Mouse (Mus musculus) forebrain, embryonic 16.5 days (tissue): ENCODE results near the gene Tbc1d9b. TPM values are rescaled to one million over a fixed set of nuclear protein-coding genes. Genes with fewer than 3 reads are reported as not detected.
"Not testable (repeated sequence)": the region's sequence is repeated elsewhere in the genome, so short reads cannot be mapped to it uniquely, and the experiment has no call there.

Experiments
- ATAC-seq: fragments of 200-750 bp; cut with Nextera tagmentation; 2 replicates; pipeline ENCODE4 v1.8.0; 2017; ENCODE audit warnings: mild to moderate bottlenecking, moderate library complexity
- H3K27ac ChIP-seq: fragments of 300-500 bp; sonication (generic); 2 replicates; pipeline ENCODE4 v1.5.1; 2014; ENCODE audit warnings: low read length, control low read depth
- H3K27me3 ChIP-seq: fragments of 300-500 bp; sonication (generic); replicated peaks from 2 replicates; pipeline ENCODE4 v1.6.1; 2014; ENCODE audit warnings: low read length; ENCODE audit not compliant: control insufficient read depth, insufficient read depth
- H3K36me3 ChIP-seq: fragments of 300-500 bp; sonication (generic); 2 replicates; pipeline ENCODE4 v1.6.1; 2014; ENCODE audit not compliant: control insufficient read depth, insufficient read depth
- H3K4me1 ChIP-seq: fragments of 300-500 bp; sonication (generic); replicated peaks from 2 replicates; pipeline ENCODE4 v1.6.1; 2014; ENCODE audit warnings: low read length; ENCODE audit not compliant: control insufficient read depth, insufficient read depth
- H3K4me2 ChIP-seq: fragments of 300-500 bp; sonication (generic); 2 replicates; pipeline ENCODE4 v1.6.1; 2014; ENCODE audit warnings: mild to moderate bottlenecking, low read length, control low read depth
- H3K4me3 ChIP-seq: fragments of 300-500 bp; sonication (generic); replicated peaks from 2 replicates; pipeline ENCODE4 v1.5.1; 2014; ENCODE audit warnings: mild to moderate bottlenecking, low read length, control low read depth
- H3K9ac ChIP-seq: fragments of 300-500 bp; sonication (generic); replicated peaks from 2 replicates; pipeline ENCODE4 v1.6.1; 2014; ENCODE audit warnings: low read depth, low read length, control low read depth
- H3K9me3 ChIP-seq: fragments of 300-500 bp; sonication (generic); 2 replicates; pipeline ENCODE4 v1.6.1; 2016; ENCODE audit warnings: low read length; ENCODE audit not compliant: control insufficient read depth
- WGBS: fragments of 180-500 bp; shearing (Covaris S2); extraction: QIAGEN DNeasy Blood & Tissue Kit; methylation state at CpG from one replicate; pipeline ENCODE4 v1.1.7; 2014; 5-methylcytosine and 5-hydroxymethylcytosine counted together
- polyA plus RNA-seq: library from polyadenylated mRNA; unstranded; fragments of >200 nt; fragmentation: Nextera tagmentation; extraction: Ambion mirVana; gene quantifications from 2 replicates; pipeline ENCODE4 v1.2.1, GENCODE M21; 2015

Tbc1d9b gene
- polyA plus RNA-seq, 1 experiment from 2014 or later, result 43.6 TPM

GRCm38 (mm10) chr11:50100548-50101307 lies 30.5 kb upstream of the Tbc1d9b start:
- no peak overlapping the region for H3K4me2 ChIP-seq
- peaks cover 13% of the 10 kb centered on the region for H3K4me1 ChIP-seq
- no peak overlapping the region for H3K27ac ChIP-seq
- peaks cover 14% of the 10 kb centered on the region for H3K36me3 ChIP-seq
- no peak overlapping the region for H3K4me3 ChIP-seq
- 74% methylated on average over 2 of the region's 2 CpGs for WGBS
- H3K9ac ChIP-seq, result no peak overlapping the region
- H3K27me3 ChIP-seq, result no peaks in the 10 kb centered on the region
- ATAC-seq, result no peak
- H3K9me3 ChIP-seq, result no peaks in the 10 kb centered on the region

- H3K4me2 ChIP-seq, H3K9ac ChIP-seq, ATAC-seq, H3K36me3 ChIP-seq, H3K4me3 ChIP-seq, H3K9me3 ChIP-seq, H3K27ac ChIP-seq, H3K27me3 ChIP-seq: not testable (repeated sequence)
- H3K4me1 ChIP-seq, result peaks cover 13% of the 10 kb centered on the region
- 97% methylated on average over 4 of the region's 4 CpGs for WGBS
These were observed 29.2 kb upstream of the Tbc1d9b start for GRCm38 (mm10) chr11:50101962-50102361.

- Histone ChIP-seq H3K27ac (no peak overlapping the region), H3K4me1 (peaks cover 9% of the 10 kb centered on the region), H3K27me3 (no peaks in the 10 kb centered on the region), H3K9me3 (no peaks in the 10 kb centered on the region), H3K36me3 (peaks cover 5% of the 10 kb centered on the region; the same call in 1 of the 2 replicates), H3K4me3 (no peak overlapping the region), H3K9ac (no peak overlapping the region), H3K4me2 (no peak overlapping the region)
- ATAC-seq, result no peak
- 97% methylated on average over 6 of the region's 6 CpGs for WGBS
These were observed 27.2 kb upstream of the Tbc1d9b start for GRCm38 (mm10) chr11:50104016-50104415.

DNA sequence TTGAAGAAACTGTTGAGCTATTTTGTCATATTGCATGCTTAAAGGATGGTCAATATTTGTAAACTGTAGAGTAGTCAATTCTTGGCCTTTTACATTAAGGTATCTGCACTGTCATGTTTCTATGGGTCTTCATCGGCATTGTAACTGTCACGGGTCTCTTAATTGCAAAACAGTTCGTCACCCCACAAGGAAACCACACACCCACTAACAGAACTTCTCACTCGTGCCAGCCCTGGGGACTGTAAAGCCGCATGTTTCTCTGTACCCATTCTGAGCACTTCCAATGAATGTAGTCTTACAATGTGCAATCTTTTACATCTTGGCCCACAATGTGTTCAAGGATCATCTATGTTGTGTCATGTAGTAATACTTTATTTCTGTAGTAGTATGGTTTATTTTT lies 26.0 kb upstream of the Tbc1d9b start:
- H3K4me3 ChIP-seq, result no peak overlapping the region
- no peak for ATAC-seq
- peaks cover under 1% of the 10 kb centered on the region; the same call in 1 of the 2 replicates for H3K4me1 ChIP-seq
- WGBS, result 88% methylated on average over 5 of the region's 5 CpGs
- H3K27ac ChIP-seq, result no peak overlapping the region
- H3K27me3 ChIP-seq, result no peaks in the 10 kb centered on the region
- H3K4me2 ChIP-seq, result no peak overlapping the region
- no peak overlapping the region for H3K9ac ChIP-seq
- H3K9me3 ChIP-seq, result no peaks in the 10 kb centered on the region
- H3K36me3 ChIP-seq, result peaks cover 3% of the 10 kb centered on the region; the same call in 1 of the 2 replicates

- no peak overlapping the region for H3K9ac ChIP-seq
- H3K4me2 ChIP-seq, result no peak overlapping the region
- no peaks in the 10 kb centered on the region; the same call in 1 of the 2 replicates for H3K4me1 ChIP-seq
- no peak for ATAC-seq
- WGBS, result 82% methylated on average over 7 of the region's 7 CpGs
- no peak overlapping the region for H3K4me3 ChIP-seq
- H3K27ac ChIP-seq, result no peak overlapping the region; the same call in 1 of the 2 replicates
- no peaks in the 10 kb centered on the region for H3K27me3 ChIP-seq
- no peaks in the 10 kb centered on the region for H3K9me3 ChIP-seq
- H3K36me3 ChIP-seq, result peaks cover 3% of the 10 kb centered on the region; the same call in 1 of the 2 replicates
These were observed 25.2 kb upstream of the Tbc1d9b start for GRCm38 (mm10) chr11:50106024-50106423.

GRCm38 (mm10) chr11:50108823-50109244 lies 22.4 kb upstream of the Tbc1d9b start:
- no peaks in the 10 kb centered on the region; the same call in 1 of the 2 replicates for H3K4me1 ChIP-seq
- no peak overlapping the region for H3K4me3 ChIP-seq
- H3K27me3 ChIP-seq, result no peaks in the 10 kb centered on the region
- H3K4me2 ChIP-seq, result no peak overlapping the region
- no peak overlapping the region for H3K9ac ChIP-seq
- H3K27ac ChIP-seq, result 0 out of 2 replicates have a peak overlapping the region, but pooled peaks have one; percentile 4
- WGBS, result 84% methylated on average over 8 of the region's 8 CpGs
- ATAC-seq, result no peak
- H3K36me3 ChIP-seq, result peaks cover 3% of the 10 kb centered on the region; the same call in 1 of the 2 replicates
- no peaks in the 10 kb centered on the region for H3K9me3 ChIP-seq

DNA sequence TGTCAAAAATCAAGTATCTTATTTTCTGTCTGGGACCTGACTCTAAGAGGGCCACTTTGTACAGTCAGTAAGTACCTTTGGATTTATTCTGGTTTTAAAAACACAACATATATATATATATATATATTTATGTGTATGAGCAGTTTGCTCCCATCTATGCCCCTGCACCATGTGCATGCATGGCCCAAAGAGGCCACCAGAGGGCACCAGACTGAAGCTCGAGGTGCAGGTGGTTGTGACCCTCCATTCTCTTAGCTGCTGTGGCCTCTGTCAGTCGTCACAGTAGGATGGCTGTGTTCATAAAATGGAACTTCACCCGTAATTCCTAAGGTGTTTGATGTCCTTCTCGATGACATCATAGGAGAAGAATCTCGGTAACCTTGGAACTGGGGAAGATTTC lies 16.9 kb upstream of the Tbc1d9b start:
- no peak for ATAC-seq
- H3K9me3 ChIP-seq, result no peaks in the 10 kb centered on the region
- no peak overlapping the region for H3K9ac ChIP-seq
- 20% methylated on average over 5 of the region's 5 CpGs for WGBS
- no peak overlapping the region for H3K4me2 ChIP-seq
- no peaks in the 10 kb centered on the region for H3K27me3 ChIP-seq
- no peaks in the 10 kb centered on the region for H3K36me3 ChIP-seq
- H3K27ac ChIP-seq, result no peak overlapping the region
- no peaks in the 10 kb centered on the region for H3K4me1 ChIP-seq
- no peak overlapping the region for H3K4me3 ChIP-seq

DNA sequence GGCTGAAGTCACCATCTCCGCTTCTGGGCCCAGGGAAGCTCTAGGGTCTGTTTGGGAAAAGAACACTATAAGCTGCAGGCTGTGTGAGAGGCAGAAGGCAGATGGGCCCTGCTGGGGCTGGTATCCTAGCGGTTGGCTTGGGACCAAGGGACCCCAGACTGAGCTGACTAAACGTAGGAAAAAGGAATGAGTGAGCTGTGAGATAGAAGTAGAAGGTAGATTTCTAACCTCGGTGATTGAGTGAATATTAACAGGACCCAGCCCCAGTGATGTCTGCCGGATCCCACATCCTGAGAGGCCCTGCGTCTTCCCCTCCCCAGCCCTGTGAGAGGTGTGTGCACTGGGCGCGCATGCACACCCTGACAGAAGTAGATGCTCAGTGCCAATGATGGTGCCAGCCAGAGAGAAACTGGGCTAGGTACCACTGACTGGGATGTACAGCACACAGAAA lies 8.5 kb upstream of the Tbc1d9b start:
- Histone ChIP-seq H3K9me3 (no peaks in the 10 kb centered on the region), H3K9ac (no peak overlapping the region), H3K4me3 (no peak overlapping the region), H3K4me1 (peaks cover 6% of the 10 kb centered on the region), H3K36me3 (peaks cover 4% of the 10 kb centered on the region), H3K27me3 (no peaks in the 10 kb centered on the region), H3K4me2 (no peak overlapping the region), H3K27ac (peak overlapping the region; percentile 46)
- ATAC-seq, result peak; percentile 73
- WGBS, result 85% methylated on average over 8 of the region's 8 CpGs

GRCm38 (mm10) chr11:50127781-50128180 lies 3.4 kb upstream of the Tbc1d9b start:
- Histone ChIP-seq H3K27me3 (no peaks in the 10 kb centered on the region), H3K4me2 (no peak overlapping the region; the same call in 1 of the 2 replicates), H3K27ac (no peak overlapping the region), H3K4me3 (no peak overlapping the region), H3K4me1 (peaks cover 15% of the 10 kb centered on the region), H3K36me3 (no peaks in the 10 kb centered on the region), H3K9me3 (no peaks in the 10 kb centered on the region), H3K9ac (no peak overlapping the region)
- ATAC-seq, result no peak
- WGBS, result 7% methylated on average over 10 of the region's 10 CpGs
